Mouse (Mus musculus): ENCODE data around the gene Epx. TPM values are rescaled to one million over a fixed set of nuclear protein-coding genes. Genes with fewer than 3 reads are reported as not detected.

Epx gene
- total RNA-seq, 1 experiment, result 0.31 TPM

- DNase-seq (ENCODE audit: low read depth, low spot score), result peak; percentile 36
- Histone ChIP-seq H3K27ac (ENCODE audit: insufficient read depth, low read depth, low read length, poor library complexity, severe bottlenecking) (no peak overlapping the region), H3K9me3 (ENCODE audit: control insufficient read depth, insufficient read depth, low read depth, low read length) (no peaks in the 10 kb centered on the region), H3K4me3 (ENCODE audit: insufficient read depth in 1 of 2, low read depth in 1 of 2, low read length in 2 of 2, poor library complexity in 1 of 2, severe bottlenecking in 1 of 2) (peak overlapping the region; percentile 40 to 47), H3K9ac (ENCODE audit: insufficient read depth, low read depth, low read length, poor library complexity, severe bottlenecking) (peak overlapping the region; percentile 54), H3K4me1 (ENCODE audit: control insufficient read depth in 2 of 2, insufficient read depth in 2 of 2, low read length in 2 of 2, poor library complexity in 1 of 2) (peaks cover 2 to 14% of the 10 kb centered on the region in 2 experiments; a peak in 1 of 4 replicates), H3K36me3 (ENCODE audit: control insufficient read depth, insufficient read depth, low read length, poor library complexity, severe bottlenecking) (no peaks in the 10 kb centered on the region)
- in situ Hi-C loops (cut with MboI; ENCODE audit: low sequenced_read_pairs in 2 of 2, unreplicated experiment in 2 of 2), result no loop called here
- TF ChIP-seq ZNF384 (IDR thresholded peaks at IDR 0.05; ENCODE audit: low read depth, low read length), result no peak
- TF ChIP-seq CHD2 (IDR thresholded peaks at IDR 0.05; ENCODE audit: low read depth, low read length), result no peak
- TF ChIP-seq ZC3H11A (IDR thresholded peaks at IDR 0.05; ENCODE audit: borderline replicate concordance, low read depth, low read length), result no peak
- TF ChIP-seq HCFC1 (IDR thresholded peaks at IDR 0.05; ENCODE audit: borderline replicate concordance, insufficient read depth, low read length), result no peak
- TF ChIP-seq MAFK (IDR thresholded peaks at IDR 0.05; ENCODE audit: insufficient read depth, low read depth, low read length), result no peak
Observed at GRCm38 (mm10) chr11:87816707-87817442, 58.5 kb downstream of the Epx start.

- TF ChIP-seq MAFK (IDR thresholded peaks at IDR 0.05; ENCODE audit: insufficient read depth, low read depth, low read length), result no peak
- no peak for TF ChIP-seq CHD2 (IDR thresholded peaks at IDR 0.05; ENCODE audit: low read depth, low read length)
- no peak for TF ChIP-seq HCFC1 (IDR thresholded peaks at IDR 0.05; ENCODE audit: borderline replicate concordance, insufficient read depth, low read length)
- no peak for TF ChIP-seq ZC3H11A (IDR thresholded peaks at IDR 0.05; ENCODE audit: borderline replicate concordance, low read depth, low read length)
- no peak for TF ChIP-seq ZNF384 (IDR thresholded peaks at IDR 0.05; ENCODE audit: low read depth, low read length)
- in situ Hi-C loops (cut with MboI; ENCODE audit: low sequenced_read_pairs in 2 of 2, unreplicated experiment in 2 of 2), result no loop called here
- H3K9ac ChIP-seq (ENCODE audit: insufficient read depth, low read depth, low read length, poor library complexity, severe bottlenecking), result no peak overlapping the region
Observed at GRCm38 (mm10) chr11:87814831-87815230, 60.5 kb downstream of the Epx start.

More at GRCm38 (mm10) chr11:87814831-87815230, 60.5 kb downstream of the Epx start:
- Histone ChIP-seq H3K36me3 (ENCODE audit: control insufficient read depth, insufficient read depth, low read length, poor library complexity, severe bottlenecking) (no peaks in the 10 kb centered on the region), H3K4me1 (ENCODE audit: control insufficient read depth in 2 of 2, insufficient read depth in 2 of 2, low read length in 2 of 2, poor library complexity in 1 of 2) (peaks cover 2 to 14% of the 10 kb centered on the region in 2 experiments; a peak in 1 of 4 replicates), H3K27ac (ENCODE audit: insufficient read depth, low read depth, low read length, poor library complexity, severe bottlenecking) (no peak overlapping the region), H3K9me3 (ENCODE audit: control insufficient read depth, insufficient read depth, low read depth, low read length) (no peaks in the 10 kb centered on the region), H3K4me3 (ENCODE audit: insufficient read depth in 1 of 2, low read depth in 1 of 2, low read length in 2 of 2, poor library complexity in 1 of 2, severe bottlenecking in 1 of 2) (no peak overlapping the region)
- no peak for DNase-seq (ENCODE audit: low read depth, low spot score)

Other genes starting within 250 kb of the Epx start
- gene Rnf43, start 212.8 kb downstream of the Epx start, total RNA-seq (2012; rRNA removed), result 1.1 and 1.2 TPM in 2 replicates
- gene Supt4a, start 138.0 kb downstream of the Epx start, total RNA-seq (2012; rRNA removed), result 178 and 220 TPM in 2 replicates
- gene Tspoap1, start 115.0 kb downstream of the Epx start, total RNA-seq (2012; rRNA removed), result 1.8 and 5.2 TPM in 2 replicates
- gene Mpo, start 82.0 kb downstream of the Epx start, total RNA-seq (2012; rRNA removed), result not detected in 2 replicates
- not detected in 2 replicates for gene Lpo, start 47.2 kb downstream of the Epx start, total RNA-seq (2012; rRNA removed)
- gene Mks1, start 22.3 kb downstream of the Epx start, total RNA-seq (2012; rRNA removed), result 14.2 and 21.1 TPM in 2 replicates
- gene Olfr462, start 16.7 kb upstream of the Epx start, total RNA-seq (2012; rRNA removed), result not detected in 2 replicates
- gene Olfr463, start 21.9 kb upstream of the Epx start, total RNA-seq (2012; rRNA removed), result not detected in 2 replicates
- not detected in 2 replicates for gene Olfr464, start 45.4 kb upstream of the Epx start, total RNA-seq (2012; rRNA removed)
- gene Dynll2, start 112.0 kb upstream of the Epx start, total RNA-seq (2012; rRNA removed), result 18.3 and 35.8 TPM in 2 replicates
- gene Srsf1, start 171.8 kb upstream of the Epx start, total RNA-seq (2012; rRNA removed), result 369 and 432 TPM in 2 replicates
- gene Vezf1, start 192.7 kb upstream of the Epx start, total RNA-seq (2012; rRNA removed), result 12.6 and 13.2 TPM in 2 replicates
- 8.0 and 8.7 TPM in 2 replicates for gene Cuedc1, start 222.5 kb upstream of the Epx start, total RNA-seq (2012; rRNA removed)

Measured in ES-E14 (cell line).